Mouse (Mus musculus): ENCODE results near the gene Gdf3.

GRCm38 (mm10) chr6:122561005-122561404 lies 48.9 kb downstream of the Gdf3 start:
- no peak for TF ChIP-seq CTCF (IDR thresholded peaks at IDR 0.05)
- no peak for TF ChIP-seq POLR2A (IDR thresholded peaks at IDR 0.05; ENCODE audit: insufficient read depth, low read depth, low read length)
- no peak for TF ChIP-seq EP300 (IDR thresholded peaks at IDR 0.05; ENCODE audit: insufficient read depth, low read depth, low read length)
